Mouse (Mus musculus) midbrain, embryonic 15.5 days (tissue): Measurements from ENCODE around the gene Ppp1r8. TPM values are rescaled to one million over a fixed set of nuclear protein-coding genes. Genes with fewer than 3 reads are reported as not detected.
"Not testable (repeated sequence)": the region's sequence is repeated elsewhere in the genome, so short reads cannot be mapped to it uniquely, and the experiment has no call there.

Experiments used
- ATAC-seq: fragments of 200-750 bp; cut with Nextera tagmentation; replicated peaks from 2 replicates; pipeline ENCODE4 v1.8.0; 2017; ENCODE audit warnings: moderate TSS enrichment
- H3K27ac ChIP-seq: fragments of 300-500 bp; sonication (generic); 2 replicates; pipeline ENCODE4 v1.5.1; 2015; ENCODE audit warnings: mild to moderate bottlenecking, inconsistent platforms
- H3K27me3 ChIP-seq: fragments of 300-500 bp; sonication (generic); replicated peaks from 2 replicates; pipeline ENCODE4 v1.6.1; 2015; ENCODE audit warnings: inconsistent platforms
- H3K36me3 ChIP-seq: fragments of 300-500 bp; sonication (generic); replicated peaks from 2 replicates; pipeline ENCODE4 v1.6.1; 2015; ENCODE audit warnings: inconsistent platforms
- H3K4me1 ChIP-seq: fragments of 300-500 bp; sonication (generic); 2 replicates; pipeline ENCODE4 v1.6.1; 2015; ENCODE audit warnings: inconsistent platforms
- H3K4me2 ChIP-seq: fragments of 300-500 bp; sonication (generic); 2 replicates; pipeline ENCODE4 v1.6.1; 2015; ENCODE audit warnings: inconsistent platforms, mild to moderate bottlenecking, moderate library complexity
- H3K4me3 ChIP-seq: fragments of 300-500 bp; sonication (generic); 2 replicates; pipeline ENCODE4 v1.5.1; 2015; ENCODE audit warnings: mild to moderate bottlenecking, inconsistent platforms
- H3K9ac ChIP-seq: fragments of 300-500 bp; sonication (generic); 2 replicates; pipeline ENCODE4 v1.6.1; 2015; ENCODE audit warnings: mild to moderate bottlenecking, inconsistent platforms
- H3K9me3 ChIP-seq: fragments of 300-500 bp; sonication (generic); 2 replicates; pipeline ENCODE4 v1.6.1; 2016; ENCODE audit warnings: inconsistent platforms
- WGBS: fragments of 180-500 bp; shearing (Covaris S2); methylation state at CpG from one replicate; pipeline ENCODE4 v1.1.7; 2015; ENCODE audit warnings: mixed read lengths; 5-methylcytosine and 5-hydroxymethylcytosine counted together
- polyA plus RNA-seq: library from polyadenylated mRNA; unstranded; fragments of >200 nt; fragmentation: Nextera tagmentation; extraction: Ambion mirVana; gene quantifications from 2 replicates; pipeline ENCODE4 v1.2.1, GENCODE M21; 2015

Ppp1r8 gene
- polyA plus RNA-seq, 1 experiment from 2014 or later = 52.8 TPM

GRCm38 (mm10) chr4:132804331-132804730 lies 38.6 kb downstream of the Ppp1r8 start:
- Histone ChIP-seq H3K4me2 (no peak overlapping the region), H3K27ac (no peak overlapping the region), H3K27me3 (no peaks in the 10 kb centered on the region), H3K9ac (no peak overlapping the region), H3K9me3 (no peaks in the 10 kb centered on the region), H3K4me3 (no peak overlapping the region), H3K36me3 (no peaks in the 10 kb centered on the region), H3K4me1 (no peaks in the 10 kb centered on the region)
- WGBS = 91% methylated on average over 6 of the region's 6 CpGs
- ATAC-seq = no peak

GRCm38 (mm10) chr4:132803876-132804275 lies 39.1 kb downstream of the Ppp1r8 start:
- no peak for ATAC-seq
- H3K9ac ChIP-seq = no peak overlapping the region
- WGBS = 95% methylated on average over 7 of the region's 7 CpGs
- H3K27ac ChIP-seq = no peak overlapping the region
- no peaks in the 10 kb centered on the region for H3K4me1 ChIP-seq
- no peaks in the 10 kb centered on the region for H3K27me3 ChIP-seq
- H3K4me2 ChIP-seq = no peak overlapping the region
- no peaks in the 10 kb centered on the region for H3K36me3 ChIP-seq
- H3K9me3 ChIP-seq = no peaks in the 10 kb centered on the region
- no peak overlapping the region for H3K4me3 ChIP-seq

GRCm38 (mm10) chr4:132803212-132803611 lies 39.8 kb downstream of the Ppp1r8 start:
- Histone ChIP-seq H3K4me3 (no peak overlapping the region), H3K27me3 (no peaks in the 10 kb centered on the region), H3K9me3 (no peaks in the 10 kb centered on the region), H3K27ac (no peak overlapping the region), H3K9ac (no peak overlapping the region), H3K4me1 (no peaks in the 10 kb centered on the region), H3K36me3 (no peaks in the 10 kb centered on the region), H3K4me2 (no peak overlapping the region)
- no peak for ATAC-seq
- WGBS = 92% methylated on average over 5 of the region's 5 CpGs

- H3K4me1 ChIP-seq = no peaks in the 10 kb centered on the region
- H3K27me3 ChIP-seq = no peaks in the 10 kb centered on the region
- ATAC-seq = no peak
- no peak overlapping the region for H3K9ac ChIP-seq
- no peak overlapping the region for H3K4me3 ChIP-seq
- no peaks in the 10 kb centered on the region for H3K9me3 ChIP-seq
- H3K36me3 ChIP-seq = no peaks in the 10 kb centered on the region
- no peak overlapping the region for H3K4me2 ChIP-seq
- 71% methylated on average over 16 of the region's 16 CpGs for WGBS
- H3K27ac ChIP-seq = no peak overlapping the region
Measured at GRCm38 (mm10) chr4:132802171-132802637, 40.8 kb downstream of the Ppp1r8 start.

GRCm38 (mm10) chr4:132801176-132802077 lies 41.5 kb downstream of the Ppp1r8 start:
- 87% methylated on average over 18 of the region's 18 CpGs for WGBS
- Histone ChIP-seq H3K9me3 (no peaks in the 10 kb centered on the region), H3K9ac (no peak overlapping the region), H3K36me3 (no peaks in the 10 kb centered on the region), H3K4me2 (no peak overlapping the region), H3K27ac (no peak overlapping the region), H3K4me1 (no peaks in the 10 kb centered on the region), H3K4me3 (no peak overlapping the region), H3K27me3 (no peaks in the 10 kb centered on the region)
- ATAC-seq = no peak

GRCm38 (mm10) chr4:132799845-132800244 lies 43.1 kb downstream of the Ppp1r8 start:
- Histone ChIP-seq H3K9me3 (no peaks in the 10 kb centered on the region), H3K27me3 (peaks cover 7% of the 10 kb centered on the region; the same call in 1 of the 2 replicates), H3K4me2 (no peak overlapping the region), H3K36me3 (no peaks in the 10 kb centered on the region), H3K4me1 (peaks cover 5% of the 10 kb centered on the region), H3K27ac (no peak overlapping the region), H3K4me3 (no peak overlapping the region), H3K9ac (no peak overlapping the region)
- ATAC-seq = no peak
- 92% methylated on average over 4 of the region's 4 CpGs for WGBS

GRCm38 (mm10) chr4:132798666-132799065 lies 44.3 kb downstream of the Ppp1r8 start:
- ATAC-seq, H3K36me3 ChIP-seq, H3K4me1 ChIP-seq, H3K4me2 ChIP-seq, H3K9me3 ChIP-seq, H3K4me3 ChIP-seq, H3K27me3 ChIP-seq, H3K27ac ChIP-seq, H3K9ac ChIP-seq: not testable (repeated sequence)
- whole genome bisulfite sequencing = 83% methylated on average over 3 of the region's 3 CpGs

GRCm38 (mm10) chr4:132798028-132798427 lies 44.9 kb downstream of the Ppp1r8 start:
- no peak overlapping the region for H3K27ac ChIP-seq
- peaks cover 5% of the 10 kb centered on the region for H3K4me1 ChIP-seq
- H3K4me3 ChIP-seq = no peak overlapping the region
- ATAC-seq = no peak
- H3K36me3 ChIP-seq = no peaks in the 10 kb centered on the region
- peaks cover 9% of the 10 kb centered on the region; the same call in 1 of the 2 replicates for H3K27me3 ChIP-seq
- no peaks in the 10 kb centered on the region for H3K9me3 ChIP-seq
- no peak overlapping the region for H3K9ac ChIP-seq
- H3K4me2 ChIP-seq = no peak overlapping the region
- WGBS = 81% methylated on average over 4 of the region's 4 CpGs

- 85% methylated on average over 1 of the region's 1 CpGs for WGBS
- no peak overlapping the region for H3K4me2 ChIP-seq
- H3K9me3 ChIP-seq = no peaks in the 10 kb centered on the region
- ATAC-seq = no peak
- H3K4me3 ChIP-seq = no peak overlapping the region
- H3K27ac ChIP-seq = no peak overlapping the region
- H3K9ac ChIP-seq = no peak overlapping the region
- peaks cover 9% of the 10 kb centered on the region; the same call in 1 of the 2 replicates for H3K27me3 ChIP-seq
- H3K4me1 ChIP-seq = peaks cover 5% of the 10 kb centered on the region
- H3K36me3 ChIP-seq = no peaks in the 10 kb centered on the region
Measured at GRCm38 (mm10) chr4:132797461-132797860, 45.5 kb downstream of the Ppp1r8 start.

- no peak within 1 kb of the TSS for H3K9ac ChIP-seq
- no peak for ATAC-seq
Measured at GRCm38 (mm10) chr4:132796196-132796886, 46.6 kb downstream of the Ppp1r8 start, which contains the start of gene Themis2. Gene Themis2 (minus strand): TSS chr4:132796387.

GRCm38 (mm10) chr4:132795171-132795570 lies 47.8 kb downstream of the Ppp1r8 start:
- no peak overlapping the region for H3K4me3 ChIP-seq
- no peak for ATAC-seq
- 70% methylated on average over 7 of the region's 7 CpGs for WGBS

More at GRCm38 (mm10) chr4:132796196-132796886, 46.6 kb downstream of the Ppp1r8 start, which contains the start of gene Themis2:
- no peaks in the 10 kb centered on the region for H3K36me3 ChIP-seq
- H3K4me1 ChIP-seq = peaks cover 5% of the 10 kb centered on the region
- peak within 1 kb of the TSS; percentile 38 for H3K4me2 ChIP-seq
- no peaks in the 10 kb centered on the region for H3K9me3 ChIP-seq
- WGBS = 2% methylated on average over 21 of the region's 21 CpGs
- no peak within 1 kb of the TSS for H3K4me3 ChIP-seq
- H3K27me3 ChIP-seq = peaks cover 9% of the 10 kb centered on the region; the same call in 1 of the 2 replicates
- H3K27ac ChIP-seq = no peak within 1 kb of the TSS

GRCm38 (mm10) chr4:132794760-132795159 lies 48.2 kb downstream of the Ppp1r8 start:
- 79% methylated on average over 8 of the region's 8 CpGs for WGBS
- Histone ChIP-seq H3K36me3 (no peaks in the 10 kb centered on the region), H3K9ac (no peak overlapping the region), H3K27ac (no peak overlapping the region), H3K27me3 (peaks cover 9% of the 10 kb centered on the region; the same call in 1 of the 2 replicates), H3K4me1 (peaks cover 5% of the 10 kb centered on the region), H3K9me3 (no peaks in the 10 kb centered on the region), H3K4me3 (no peak overlapping the region), H3K4me2 (no peak overlapping the region)
- ATAC-seq = no peak

More at GRCm38 (mm10) chr4:132795171-132795570, 47.8 kb downstream of the Ppp1r8 start:
- no peak overlapping the region for H3K9ac ChIP-seq
- H3K4me2 ChIP-seq = no peak overlapping the region
- H3K9me3 ChIP-seq = no peaks in the 10 kb centered on the region
- no peak overlapping the region for H3K27ac ChIP-seq
- peaks cover 9% of the 10 kb centered on the region; the same call in 1 of the 2 replicates for H3K27me3 ChIP-seq
- H3K4me1 ChIP-seq = peaks cover 5% of the 10 kb centered on the region
- no peaks in the 10 kb centered on the region for H3K36me3 ChIP-seq
